Mouse (Mus musculus) gonadal fat pad, adult 2 months (tissue): ENCODE data around the gene Gabpb1. TPM values are rescaled to one million over a fixed set of nuclear protein-coding genes. Genes with fewer than 3 reads are reported as not detected.
"Not testable (repeated sequence)": the region's sequence is repeated elsewhere in the genome, so short reads cannot be mapped to it uniquely, and the experiment has no call there.

ENCODE experiments used
- DNase-seq: peaks from one replicate; pipeline ENCODE4 v3.0.0-alpha.2; 2012; ENCODE audit warnings: low read depth
- polyA plus RNA-seq: library from polyadenylated mRNA; depleted of rRNA; stranded (reverse); fragments of >200 nt; gene quantifications from 2 replicates; pipeline ENCODE4 v1.2.3, GENCODE M21; 2012

The Gabpb1 gene
- polyA plus RNA-seq, 1 experiment, result 8.6 TPM

DNA sequence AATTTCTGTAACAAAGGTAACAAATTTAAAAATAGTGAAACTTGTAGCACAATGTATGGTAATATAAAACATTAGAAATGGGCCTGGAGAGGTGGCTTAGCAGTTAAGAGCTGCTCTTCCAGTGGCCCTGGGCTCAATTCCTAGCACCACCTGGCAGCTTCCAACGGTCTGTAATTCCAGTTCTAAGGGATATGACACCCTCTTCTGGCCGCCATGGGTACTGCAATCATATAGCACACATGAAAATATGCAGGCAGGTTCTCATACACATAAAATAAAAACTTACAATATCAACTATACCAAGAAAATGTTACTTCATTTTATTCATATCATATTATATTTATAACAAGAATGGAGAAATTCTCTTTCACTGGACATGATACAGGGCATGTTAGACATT lies 35.8 kb downstream of the Gabpb1 start:
- no peak for DNase-seq

DNA sequence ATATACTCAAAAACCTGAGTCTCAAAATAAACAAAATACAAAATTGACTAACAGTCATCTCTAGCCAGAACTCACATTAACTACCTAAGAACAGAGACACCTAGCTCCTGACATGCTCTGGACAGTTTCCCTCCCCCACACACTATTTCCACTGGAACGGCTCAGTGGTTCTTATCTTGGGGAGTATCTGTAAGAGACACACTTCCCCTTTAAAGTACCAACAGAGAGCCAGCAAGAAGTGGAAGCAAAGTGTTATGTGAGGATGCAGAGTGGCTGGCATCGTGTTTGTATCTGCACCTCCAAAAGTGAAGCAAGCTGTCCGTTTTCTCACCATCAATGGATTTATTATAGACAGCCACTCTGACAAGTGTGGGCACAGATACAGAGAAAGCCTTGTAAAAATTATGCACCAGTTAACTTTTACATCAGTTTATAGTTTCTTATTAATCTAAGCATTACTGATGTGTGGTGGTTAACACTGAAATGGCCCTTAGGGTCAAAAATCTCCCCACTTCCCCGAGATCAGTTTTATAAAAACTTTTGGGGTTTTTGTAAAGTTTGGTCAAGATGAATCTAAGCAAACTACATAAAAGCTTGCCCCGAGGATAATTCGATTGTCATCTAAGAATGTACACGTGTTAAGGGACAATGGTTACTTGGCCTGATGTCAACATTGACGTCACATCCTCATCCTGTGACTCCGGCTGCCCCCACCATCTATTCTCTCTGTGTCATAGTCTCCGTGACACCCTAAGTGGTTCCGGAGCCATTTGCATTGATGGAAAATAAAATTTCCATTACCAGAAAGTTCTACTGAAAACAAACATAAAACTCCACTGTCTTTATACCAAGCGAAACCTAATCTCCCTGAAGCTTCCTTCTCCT lies 40.0 kb downstream of the Gabpb1 start:
- DNase-seq, result no peak

DNA sequence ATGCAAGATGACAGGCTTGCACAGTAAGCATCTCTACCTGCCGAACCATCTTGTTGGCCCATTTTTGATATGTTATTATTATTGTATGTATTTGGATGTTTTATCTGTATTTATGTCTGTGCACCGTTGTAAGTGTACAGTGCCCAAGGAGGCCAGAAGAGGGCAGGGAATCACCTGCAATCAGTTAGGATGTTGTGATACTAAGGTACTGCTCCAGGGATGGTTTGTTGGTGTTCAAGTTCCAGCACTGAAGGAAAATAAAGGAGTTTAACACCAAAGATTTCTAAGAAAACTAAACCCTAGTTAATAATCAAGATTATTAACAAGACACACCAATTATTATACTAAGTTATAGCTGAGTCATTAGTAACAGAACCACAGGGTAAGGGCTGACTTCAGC lies 43.0 kb downstream of the Gabpb1 start:
- DNase-seq, result no peak

DNA sequence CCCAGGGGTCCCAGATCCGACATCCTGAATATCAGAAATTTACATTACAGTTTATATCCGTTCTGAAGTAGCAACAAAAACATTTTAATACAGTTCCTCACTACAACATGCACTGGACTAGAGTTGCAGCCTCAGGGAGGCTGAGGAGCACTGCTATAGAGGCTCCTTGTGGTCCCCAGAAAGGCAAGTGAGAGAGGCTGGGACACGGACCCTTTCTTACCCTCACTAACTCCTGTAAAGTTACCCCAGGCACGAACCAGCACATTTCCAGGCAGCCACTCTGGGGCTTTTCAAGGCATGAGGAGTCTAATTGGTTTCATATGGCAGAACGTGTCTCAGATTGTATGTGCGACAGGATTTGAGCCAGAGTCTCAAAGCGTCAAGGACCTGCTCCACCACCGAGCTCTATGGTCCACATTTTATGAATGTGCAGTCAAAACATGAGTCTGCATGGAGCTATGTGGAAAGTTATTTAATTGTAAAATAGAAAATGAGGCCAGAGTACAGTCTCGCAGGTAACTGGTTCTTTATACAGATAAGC lies 47.6 kb downstream of the Gabpb1 start:
- no peak for DNase-seq

DNA sequence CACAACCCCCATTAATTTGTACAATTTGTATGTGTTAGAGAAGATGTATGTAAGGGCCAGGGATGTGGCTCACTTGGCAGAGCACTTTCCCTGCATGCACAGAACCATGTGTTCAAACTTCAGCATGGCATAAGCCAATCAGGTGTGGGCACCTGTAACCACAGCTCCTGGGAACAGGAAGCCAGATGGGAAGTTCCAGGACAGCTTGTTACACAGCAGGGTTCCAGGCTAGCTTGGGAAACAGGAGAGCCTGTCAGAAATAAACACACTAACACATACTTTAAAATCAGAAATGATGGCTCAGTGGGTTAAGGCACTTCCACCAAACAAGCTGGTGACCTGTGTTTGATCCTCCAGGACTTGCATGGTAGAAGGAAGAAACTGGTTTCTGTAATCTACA lies 53.0 kb downstream of the Gabpb1 start:
- DNase-seq, result no peak

DNA sequence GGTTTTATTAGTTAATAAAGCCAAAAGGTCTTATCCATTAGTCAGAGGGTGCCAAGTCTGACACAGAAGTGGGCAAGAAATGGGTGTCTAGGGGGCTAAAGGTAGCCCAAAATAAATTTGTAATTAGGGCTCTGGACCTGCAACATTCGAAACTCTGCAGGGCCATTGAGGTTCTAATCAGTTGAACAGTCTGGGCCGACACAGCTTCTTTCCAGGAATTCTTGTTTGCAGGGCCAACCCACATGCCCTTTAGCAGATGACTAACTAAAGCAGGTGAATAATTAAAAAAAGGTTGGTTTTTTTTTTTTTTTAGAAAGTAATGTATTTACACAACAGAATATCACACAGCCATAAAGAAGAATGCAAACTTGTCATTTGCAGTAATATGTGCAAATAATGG lies 53.7 kb downstream of the Gabpb1 start:
- no peak for DNase-seq

DNA sequence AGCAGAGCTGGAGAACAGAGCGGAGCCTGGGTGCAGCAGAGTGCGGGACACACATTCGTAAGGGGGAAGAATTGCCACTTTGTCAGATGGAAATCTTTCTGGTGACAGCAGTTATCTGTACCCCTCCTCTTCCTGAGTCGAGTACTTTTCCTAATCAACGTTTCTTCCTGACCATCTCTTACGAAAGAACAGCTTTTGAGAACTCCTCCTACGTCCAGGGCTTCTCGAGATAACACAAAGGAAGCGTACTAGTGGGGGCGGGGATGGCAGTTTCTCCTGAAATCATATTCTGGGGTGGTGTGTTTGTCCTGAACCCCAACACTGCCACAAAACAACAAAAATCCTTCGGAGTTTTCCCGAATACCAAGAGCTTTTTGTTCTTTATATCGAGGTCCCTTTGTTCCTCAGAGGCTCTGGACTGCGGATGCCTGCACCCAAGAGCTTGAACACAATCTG lies 56.9 kb downstream of the Gabpb1 start, which contains the start of gene Hdc:
TSS of gene Hdc (minus strand) at position 51 of the 456 bp plus-strand sequence.
- no peak for DNase-seq

DNA sequence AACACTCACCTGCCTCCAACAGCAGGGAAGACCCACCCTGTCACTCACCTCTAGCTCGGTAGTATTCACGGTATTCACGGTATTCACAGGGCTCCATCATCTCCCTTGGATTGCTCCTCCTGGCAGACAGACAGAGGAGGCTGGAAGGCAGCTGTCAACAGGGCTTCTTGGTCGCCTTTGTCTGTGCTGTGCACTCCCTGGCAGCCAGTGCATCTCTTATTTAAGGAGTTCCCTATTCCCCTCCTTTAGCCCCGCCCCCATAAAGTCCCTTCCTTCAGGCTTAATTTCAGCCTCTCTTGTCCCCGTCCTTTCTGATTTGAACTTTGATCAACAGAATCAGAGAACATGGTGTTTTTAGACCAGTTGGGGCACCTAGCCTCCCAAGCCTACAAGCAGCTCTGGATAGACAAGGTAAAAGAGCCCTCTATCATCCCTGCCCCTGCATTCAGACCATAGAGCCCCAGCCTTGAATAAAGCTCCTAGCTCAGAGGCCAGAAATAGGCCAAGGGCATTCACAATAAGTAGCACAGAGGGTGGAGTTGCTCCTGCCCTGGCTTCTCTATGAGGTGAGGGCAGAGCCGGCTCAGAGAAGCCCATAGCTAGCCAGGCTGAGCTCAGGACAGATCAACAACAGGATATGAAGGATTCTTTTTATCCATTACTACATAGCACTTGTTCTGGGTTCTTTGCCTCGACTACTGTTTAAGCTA lies 57.5 kb downstream of the Gabpb1 start:
- no peak for DNase-seq

DNA sequence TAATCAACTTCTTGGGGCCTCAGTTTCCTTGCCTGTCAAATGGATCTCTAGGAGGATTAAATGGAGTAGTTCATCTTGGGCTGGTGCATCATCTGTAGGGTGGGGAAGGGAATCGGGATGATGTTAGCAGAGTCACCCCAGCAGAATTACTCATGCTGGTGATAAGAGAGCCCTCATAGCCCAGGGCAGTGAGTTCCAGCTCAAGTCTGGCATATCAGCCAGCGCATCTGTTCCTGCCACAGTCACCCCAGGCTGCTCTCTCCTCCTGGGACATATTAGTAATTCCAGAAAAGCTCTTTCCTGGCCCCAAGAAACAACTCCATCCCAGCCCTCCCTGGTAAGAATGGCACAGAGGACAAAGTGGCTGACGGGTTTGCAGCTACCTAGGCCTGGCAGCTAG lies 60.8 kb downstream of the Gabpb1 start:
- no peak for DNase-seq

DNA sequence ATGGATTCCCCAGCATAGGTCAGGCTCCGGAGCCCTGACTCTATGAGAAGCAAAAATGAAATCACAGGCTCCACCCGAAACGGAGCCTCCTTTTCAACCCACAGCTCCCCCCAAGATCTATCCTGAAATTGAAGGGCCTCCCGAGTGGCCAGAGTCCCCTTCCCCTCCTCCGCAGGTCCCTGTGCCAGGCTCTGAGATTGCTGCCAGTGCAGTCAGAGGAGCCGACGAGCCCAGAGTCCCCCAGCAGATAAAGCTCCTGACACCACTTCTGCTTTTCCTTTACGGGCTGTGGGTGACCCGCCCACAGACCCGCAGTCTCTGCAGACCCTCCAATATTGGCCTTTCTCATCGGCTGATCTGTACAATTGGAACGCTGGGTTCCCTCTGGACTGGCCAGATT lies 66.5 kb downstream of the Gabpb1 start:
- not testable (repeated sequence) for DNase-seq

DNA sequence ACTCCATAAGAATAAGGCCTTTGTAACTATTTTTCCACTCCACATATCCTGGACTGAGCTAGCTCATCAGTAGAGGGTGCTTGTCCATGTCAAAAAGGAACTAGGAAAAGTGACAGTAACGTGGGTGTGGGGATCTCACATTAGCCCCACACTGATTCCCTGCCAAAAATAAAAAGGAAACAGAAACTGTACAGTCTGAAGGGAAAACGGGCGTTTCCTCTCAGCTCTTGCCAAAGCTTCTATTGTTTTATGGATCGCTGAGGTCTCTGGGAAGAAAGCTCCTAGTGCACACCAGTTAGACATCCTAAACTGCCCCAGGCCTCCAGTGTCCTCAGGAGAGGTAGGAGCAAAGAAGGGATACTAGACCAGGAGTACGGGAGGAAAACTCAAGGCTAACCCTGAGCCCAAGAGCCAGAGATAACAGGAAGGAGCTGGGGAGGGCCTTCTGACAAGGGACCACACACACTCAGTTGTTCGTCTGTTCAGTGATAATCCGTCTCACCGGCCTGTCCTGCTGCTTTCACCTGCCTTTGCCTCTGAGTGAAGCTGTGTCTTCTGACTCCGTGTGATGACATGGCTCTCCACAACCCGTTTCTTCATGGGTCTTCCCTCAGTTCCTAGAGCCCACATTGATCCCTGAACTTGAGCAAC lies 68.5 kb downstream of the Gabpb1 start:
- DNase-seq, result no peak

DNA sequence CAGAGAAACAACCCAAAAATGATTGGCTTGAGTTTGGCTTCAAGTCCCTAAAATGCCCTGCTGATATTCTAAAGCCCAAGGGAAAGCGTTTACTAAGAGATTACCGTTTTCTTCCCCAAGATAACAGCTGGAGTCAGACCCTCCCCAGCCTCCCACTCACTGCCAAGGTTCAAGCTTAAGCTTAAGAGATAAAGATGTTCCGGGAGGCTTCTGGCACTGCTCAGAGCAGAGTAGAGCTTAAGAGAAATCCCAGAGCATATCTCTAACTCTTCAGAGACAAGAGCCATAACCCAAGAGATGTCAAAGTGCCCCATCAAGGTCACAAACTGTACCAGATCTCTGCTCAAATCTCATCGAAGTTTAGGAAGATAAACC lies 69.5 kb downstream of the Gabpb1 start:
- no peak for DNase-seq

DNA sequence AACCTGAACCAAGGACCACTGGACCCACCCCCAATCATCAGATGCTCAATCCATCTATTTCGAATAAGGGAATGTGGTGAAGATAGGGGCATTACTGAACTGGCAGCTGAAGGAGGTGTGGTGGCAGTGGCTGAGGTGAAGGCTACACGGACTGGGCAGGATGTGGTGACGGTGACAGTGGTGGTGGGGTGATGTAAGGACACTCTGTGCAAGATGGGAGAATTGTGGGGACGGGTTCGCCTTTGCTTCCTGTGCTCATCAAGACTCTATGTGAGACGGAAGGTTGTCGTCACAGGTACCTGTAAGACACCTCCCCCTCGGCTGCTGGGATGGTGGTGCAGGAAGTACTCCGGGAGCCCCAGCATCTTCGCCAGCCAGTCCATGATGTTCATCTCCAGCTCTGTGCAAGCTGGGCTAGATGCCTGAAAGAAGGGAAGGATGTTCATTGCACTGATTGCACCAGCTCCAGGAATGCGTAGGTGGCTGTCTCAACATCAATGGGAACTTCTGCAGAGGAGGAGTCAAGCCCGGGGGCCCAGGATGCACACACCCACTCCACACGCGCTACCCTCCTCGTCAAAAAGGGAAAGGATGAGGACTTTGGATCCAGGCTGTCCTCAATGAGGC lies 70.0 kb downstream of the Gabpb1 start:
- no peak for DNase-seq

DNA sequence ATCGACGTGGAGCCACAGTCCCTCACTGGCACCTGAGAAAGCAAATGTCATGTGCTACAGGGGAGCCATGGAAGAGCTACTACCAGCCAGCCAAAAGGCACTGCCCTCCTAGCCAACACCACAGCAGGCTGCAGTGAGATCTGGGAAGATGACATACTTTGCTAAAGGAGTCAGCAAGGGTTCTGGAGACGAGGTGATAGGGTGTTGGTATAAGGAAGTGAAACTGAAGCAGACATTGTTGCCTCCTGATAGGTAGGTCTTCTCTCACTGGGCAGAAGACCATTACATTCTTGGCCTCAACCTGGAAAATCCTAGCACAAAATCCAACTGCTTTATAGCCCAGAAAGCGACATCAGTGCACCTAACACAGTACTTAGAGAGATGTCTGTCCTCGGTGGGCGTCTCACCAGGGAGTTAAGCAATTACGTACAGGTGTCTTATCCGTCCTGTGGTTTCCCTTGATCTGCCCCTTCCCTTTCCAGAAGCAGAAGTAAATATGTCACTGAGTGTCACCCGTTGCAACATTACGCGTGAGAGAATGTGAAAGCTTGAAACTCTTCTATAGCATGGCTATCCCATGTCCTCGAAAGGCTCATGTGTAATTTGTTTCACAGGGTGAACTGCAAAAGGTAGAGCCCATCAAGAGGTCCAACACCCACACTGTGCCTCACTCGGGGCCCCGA lies 74.1 kb downstream of the Gabpb1 start:
- DNase-seq, result no peak

DNA sequence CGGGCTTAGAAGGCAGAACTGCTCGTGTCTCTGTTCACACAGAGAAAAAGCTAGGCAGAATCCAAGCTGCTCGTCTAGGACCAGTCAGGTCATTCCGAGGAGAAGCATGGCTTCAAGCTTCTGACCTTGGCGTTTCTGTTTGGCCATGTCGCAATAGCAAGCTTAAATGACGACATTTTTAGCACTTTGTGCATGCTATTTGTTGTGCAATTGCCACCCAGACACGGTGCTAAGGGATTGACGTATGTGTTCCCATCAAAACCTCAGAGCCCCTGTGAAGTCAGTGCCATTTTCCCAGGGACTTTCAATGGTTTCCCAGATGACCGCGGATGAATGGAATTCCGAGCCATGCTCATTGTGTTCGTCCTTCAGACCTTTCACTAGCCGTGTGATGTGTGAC lies 75.6 kb downstream of the Gabpb1 start:
- DNase-seq, result no peak

DNA sequence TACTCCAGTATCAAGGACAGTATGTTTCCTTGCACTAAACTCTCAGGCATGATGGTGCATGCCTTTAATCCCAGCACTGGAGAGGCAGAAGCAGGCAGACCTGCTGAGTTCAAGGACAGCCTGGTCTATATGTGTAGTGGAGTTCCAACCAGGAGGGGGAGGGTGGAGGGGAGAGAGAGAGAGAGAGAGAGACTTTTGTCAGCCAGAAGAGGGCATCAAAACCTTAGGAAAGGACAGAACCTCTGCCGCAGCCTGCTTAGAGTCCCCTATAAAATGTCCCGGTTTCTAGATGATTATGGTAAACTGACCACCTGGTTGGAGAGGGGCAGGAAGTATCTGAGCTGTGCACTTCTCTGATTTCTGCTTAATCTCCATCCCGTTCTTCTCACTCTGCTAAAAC lies 77.1 kb downstream of the Gabpb1 start:
- DNase-seq, result no peak

DNA sequence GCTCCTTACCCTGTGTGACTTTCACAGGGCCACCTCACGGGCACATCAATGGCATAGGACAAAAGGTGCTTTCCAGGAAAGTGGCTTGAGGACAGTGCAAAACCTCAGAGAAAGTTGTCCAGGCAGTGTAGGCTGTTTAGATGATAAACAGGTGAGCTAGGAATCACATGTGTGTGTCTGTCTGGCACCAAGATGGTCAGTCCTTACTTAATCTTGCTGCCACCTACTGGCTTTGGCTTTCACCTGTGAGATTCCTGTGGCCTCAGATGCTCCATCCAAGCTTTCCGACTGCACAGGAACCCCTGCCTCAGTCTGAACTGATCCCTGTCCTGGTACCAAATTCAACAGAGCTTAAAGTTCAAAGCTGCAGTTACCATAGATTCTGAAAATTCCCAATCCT lies 77.8 kb downstream of the Gabpb1 start:
- no peak for DNase-seq

DNA sequence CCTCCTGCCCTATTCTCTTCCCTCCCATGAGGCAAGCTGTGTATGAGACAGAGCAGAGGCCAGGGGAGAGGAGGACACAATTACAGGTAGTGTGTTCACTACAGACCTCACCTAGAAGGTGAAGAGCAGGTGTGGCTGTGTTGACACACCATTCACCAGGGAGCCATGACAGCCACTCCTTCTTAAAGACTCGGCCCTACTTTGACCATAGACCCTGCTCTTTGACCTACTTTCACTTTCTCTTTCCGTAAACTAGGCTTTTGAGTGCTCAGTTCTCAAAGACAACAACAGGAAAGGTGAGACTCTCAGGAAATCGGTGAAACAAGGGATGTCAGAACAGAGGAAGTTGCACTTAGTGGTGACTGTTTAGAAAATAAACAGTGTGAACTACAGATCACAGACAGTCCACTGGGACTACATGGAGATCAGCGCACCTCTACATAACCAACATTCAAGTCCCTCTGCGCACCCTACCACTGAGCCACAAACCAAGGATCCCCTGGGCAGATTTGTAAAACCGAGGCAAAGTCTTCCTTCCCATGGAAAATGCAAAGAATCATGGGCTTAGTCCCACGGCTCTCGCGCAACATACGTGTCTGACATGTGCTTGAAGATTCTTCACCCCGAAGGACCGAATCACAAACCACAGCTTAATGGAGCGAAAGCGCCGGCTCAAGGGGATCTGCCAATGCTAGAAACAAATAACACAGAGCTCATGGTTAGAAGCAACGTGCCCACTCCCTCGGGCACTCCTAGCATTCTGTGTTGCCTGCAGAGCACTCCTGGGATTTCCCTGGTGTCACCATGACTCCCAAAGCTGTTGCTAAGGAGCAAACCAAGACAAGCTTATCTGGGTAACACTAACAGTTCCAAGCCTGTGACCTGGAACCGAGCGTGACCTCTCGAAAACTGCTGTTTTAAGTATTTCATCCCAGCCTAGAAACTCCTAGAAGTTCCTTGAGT lies 78.6 kb downstream of the Gabpb1 start:
- DNase-seq, result no peak

DNA sequence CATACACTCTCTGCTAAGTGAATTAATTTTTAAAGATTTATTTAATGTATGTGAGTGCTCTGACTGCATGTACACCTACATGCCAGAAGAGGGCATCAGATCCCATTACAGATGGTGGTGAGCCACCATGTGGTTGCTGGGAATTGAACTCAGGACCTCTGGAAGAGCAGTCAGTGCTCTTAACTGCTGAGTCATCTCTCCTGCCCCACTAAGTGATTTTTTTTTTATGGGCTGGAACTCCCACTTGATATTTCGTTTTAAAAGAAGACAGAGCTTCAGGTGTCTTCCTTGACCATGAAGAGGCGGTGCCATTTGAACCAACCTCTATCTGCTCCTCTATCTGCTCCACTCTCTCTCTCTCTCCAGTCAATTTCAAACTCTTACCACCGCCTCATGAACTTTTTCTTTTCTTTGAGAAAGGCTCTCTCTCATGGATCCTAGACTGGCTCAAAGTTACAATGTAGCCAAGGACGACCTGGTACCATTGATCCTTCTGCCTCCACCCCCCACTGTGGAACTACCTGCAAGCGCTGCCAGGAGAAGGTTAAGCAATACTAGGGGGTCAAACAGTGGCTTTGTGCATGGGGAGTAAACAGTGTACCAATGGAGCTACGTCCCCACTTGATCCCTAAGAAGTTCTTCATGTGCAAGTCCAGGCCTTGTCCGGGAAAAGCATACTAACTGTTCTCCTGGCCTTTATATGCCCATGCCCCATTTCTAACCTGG lies 79.6 kb downstream of the Gabpb1 start:
- DNase-seq, result no peak
